Mouse (Mus musculus): ENCODE results near the gene Riok1.

Gene Riok1

GRCm38 (mm10) chr13:38062678-38063077, 25.9 kb downstream of the Riok1 start:
- DNase-seq (ENCODE audit: extremely low read depth, insufficient read length, low spot score): no peak

- DNase-seq (ENCODE audit: extremely low read depth, insufficient read length, low spot score): peak; percentile 19
Observed at GRCm38 (mm10) chr13:38064854-38065663, 28.3 kb downstream of the Riok1 start.

- peak; percentile 52 for DNase-seq (ENCODE audit: extremely low read depth, insufficient read length, low spot score)
Observed at GRCm38 (mm10) chr13:38070945-38071344, 34.1 kb downstream of the Riok1 start.

GRCm38 (mm10) chr13:38073374-38074307, 36.8 kb downstream of the Riok1 start:
- no peak for DNase-seq (ENCODE audit: extremely low read depth, insufficient read length, low spot score)

- no peak for DNase-seq (ENCODE audit: extremely low read depth, insufficient read length, low spot score)
Observed at GRCm38 (mm10) chr13:38074404-38074803, 37.6 kb downstream of the Riok1 start.

GRCm38 (mm10) chr13:38077113-38077512, 40.3 kb downstream of the Riok1 start:
- DNase-seq (ENCODE audit: extremely low read depth, insufficient read length, low spot score): no peak

GRCm38 (mm10) chr13:38078836-38079235, 42.0 kb downstream of the Riok1 start:
- no peak for DNase-seq (ENCODE audit: extremely low read depth, insufficient read length, low spot score)

- DNase-seq (ENCODE audit: extremely low read depth, insufficient read length, low spot score): no peak
Observed at GRCm38 (mm10) chr13:38079366-38079765, 42.6 kb downstream of the Riok1 start.

- no peak for DNase-seq (ENCODE audit: extremely low read depth, insufficient read length, low spot score)
Observed at GRCm38 (mm10) chr13:38080014-38080413, 43.2 kb downstream of the Riok1 start.

GRCm38 (mm10) chr13:38080725-38081124, 43.9 kb downstream of the Riok1 start:
- no peak for DNase-seq (ENCODE audit: extremely low read depth, insufficient read length, low spot score)

GRCm38 (mm10) chr13:38081161-38081560, 44.4 kb downstream of the Riok1 start:
- DNase-seq (ENCODE audit: extremely low read depth, insufficient read length, low spot score): no peak

- no peak for DNase-seq (ENCODE audit: extremely low read depth, insufficient read length, low spot score)
Observed at GRCm38 (mm10) chr13:38086711-38087110, 49.9 kb downstream of the Riok1 start.

GRCm38 (mm10) chr13:38088008-38088407, 51.2 kb downstream of the Riok1 start:
- no peak for DNase-seq (ENCODE audit: extremely low read depth, insufficient read length, low spot score)

GRCm38 (mm10) chr13:38089449-38089848, 52.7 kb downstream of the Riok1 start:
- DNase-seq (ENCODE audit: extremely low read depth, insufficient read length, low spot score): no peak

- no peak for DNase-seq (ENCODE audit: extremely low read depth, insufficient read length, low spot score)
Observed at GRCm38 (mm10) chr13:38089871-38090270, 53.1 kb downstream of the Riok1 start.

- no peak for DNase-seq (ENCODE audit: extremely low read depth, insufficient read length, low spot score)
Observed at GRCm38 (mm10) chr13:38096207-38096606, 59.4 kb downstream of the Riok1 start.

- no peak for DNase-seq (ENCODE audit: extremely low read depth, insufficient read length, low spot score)
Observed at GRCm38 (mm10) chr13:38103406-38103805, 66.6 kb downstream of the Riok1 start.

GRCm38 (mm10) chr13:38104501-38104900, 67.7 kb downstream of the Riok1 start:
- DNase-seq (ENCODE audit: extremely low read depth, insufficient read length, low spot score): no peak

- no peak for DNase-seq (ENCODE audit: extremely low read depth, insufficient read length, low spot score)
Observed at GRCm38 (mm10) chr13:38109081-38109480, 72.3 kb downstream of the Riok1 start.

Measured in 3134 (cell line).